Mouse (Mus musculus) heart, postnatal 0 days (tissue): ENCODE results near the gene Bcas3. TPM values are rescaled to one million over a fixed set of nuclear protein-coding genes. Genes with fewer than 3 reads are reported as not detected.

Experiments
- ATAC-seq: fragments of 200-750 bp; cut with Nextera tagmentation; 2 replicates; pipeline ENCODE4 v1.8.0; 2017; ENCODE audit warnings: low read depth, moderate number of reproducible peaks, moderate library complexity; ENCODE audit not compliant: insufficient read depth
- DNase-seq: peaks from one replicate; pipeline ENCODE4 v3.0.0-alpha.2; 2016; ENCODE audit warnings: low spot score
- H3K27ac ChIP-seq: fragments of 300-500 bp; sonication (generic); 2 replicates; pipeline ENCODE4 v1.5.1; 2014; ENCODE audit warnings: low read depth, mild to moderate bottlenecking
- H3K27me3 ChIP-seq: fragments of 300-500 bp; sonication (generic); 2 replicates; pipeline ENCODE4 v1.6.1; 2014; ENCODE audit warnings: low read length, mixed read lengths; ENCODE audit not compliant: control insufficient read depth, insufficient read depth
- H3K36me3 ChIP-seq: fragments of 300-500 bp; sonication (generic); replicated peaks from 2 replicates; pipeline ENCODE4 v1.6.1; 2014; ENCODE audit warnings: low read length, mixed read lengths; ENCODE audit not compliant: control insufficient read depth, insufficient read depth
- H3K4me1 ChIP-seq: fragments of 300-500 bp; sonication (generic); 2 replicates; pipeline ENCODE4 v1.6.1; 2014; ENCODE audit warnings: antibody characterized with exemption; ENCODE audit not compliant: control insufficient read depth, insufficient read depth
- H3K4me2 ChIP-seq: fragments of 300-500 bp; sonication (generic); 2 replicates; pipeline ENCODE4 v1.6.1; 2014; ENCODE audit warnings: low read depth, mild to moderate bottlenecking, low read length, moderate library complexity
- H3K4me3 ChIP-seq: fragments of 300-500 bp; sonication (generic); 2 replicates; pipeline ENCODE4 v1.5.1; 2014; ENCODE audit warnings: low read depth, low read length
- H3K9ac ChIP-seq: fragments of 300-500 bp; sonication (generic); replicated peaks from 2 replicates; pipeline ENCODE4 v1.6.1; 2014; ENCODE audit warnings: low read depth, low read length, mixed read lengths
- H3K9me3 ChIP-seq: fragments of 300-500 bp; sonication (generic); replicated peaks from 2 replicates; pipeline ENCODE4 v1.6.1; 2016; ENCODE audit warnings: low read length; ENCODE audit not compliant: control insufficient read depth
- CTCF ChIP-seq: IDR thresholded peaks from 2 replicates; pipeline ENCODE4 v1.5.1; 2016; ENCODE audit warnings: antibody characterized with exemption, control low read depth, low read depth
- EP300 ChIP-seq: IDR thresholded peaks from 2 replicates; pipeline ENCODE4 v1.6.1; 2016; ENCODE audit warnings: antibody characterized with exemption, low read depth
- WGBS: fragments of 180-500 bp; shearing (Covaris S2); extraction: QIAGEN DNeasy Blood & Tissue Kit; methylation state at CpG from one replicate; pipeline ENCODE4 v1.1.7; 2014; 5-methylcytosine and 5-hydroxymethylcytosine counted together
- polyA plus RNA-seq: library from polyadenylated mRNA; unstranded; fragments of >200 nt; fragmentation: Nextera tagmentation; extraction: Ambion mirVana; gene quantifications from 2 replicates; pipeline ENCODE4 v1.2.1, GENCODE M21; 2015
- total RNA-seq: library from RNA; depleted of rRNA; stranded (reverse); fragments of >200 nt; gene quantifications from 2 replicates; pipeline ENCODE4 v1.2.3, GENCODE M21; 2014; ENCODE audit warnings: low replicate concordance

Gene Bcas3
- total and polyA plus RNA-seq, 2 experiments from 2014 or later: 18.5 to 37.4 TPM

GRCm38 (mm10) chr11:85469526-85469925 is 116.6 kb downstream of the Bcas3 start:
- Histone ChIP-seq H3K4me2 (no peak overlapping the region), H3K4me3 (no peak overlapping the region), H3K27me3 (no peaks in the 10 kb centered on the region), H3K36me3 (no peaks in the 10 kb centered on the region), H3K9ac (no peak overlapping the region), H3K27ac (no peak overlapping the region), H3K9me3 (no peaks in the 10 kb centered on the region), H3K4me1 (peaks cover 3% of the 10 kb centered on the region; the same call in 1 of the 2 replicates)
- WGBS: 55% methylated on average over 1 of the region's 1 CpGs
- ATAC-seq (no peak), DNase-seq (peak; percentile 42)
- TF ChIP-seq CTCF (peak; percentile 67), EP300 (no peak)

GRCm38 (mm10) chr11:85470508-85470907 is 117.5 kb downstream of the Bcas3 start:
- DNase-seq (no peak), ATAC-seq (no peak)
- H3K27ac ChIP-seq: no peak overlapping the region
- H3K4me1 ChIP-seq: peaks cover 4% of the 10 kb centered on the region; the same call in 1 of the 2 replicates
- no peak overlapping the region for H3K4me3 ChIP-seq
- no peaks in the 10 kb centered on the region for H3K9me3 ChIP-seq
- TF ChIP-seq EP300 (no peak), CTCF (no peak)
- no peak overlapping the region for H3K4me2 ChIP-seq
- H3K36me3 ChIP-seq: no peaks in the 10 kb centered on the region
- no peaks in the 10 kb centered on the region for H3K27me3 ChIP-seq
- H3K9ac ChIP-seq: no peak overlapping the region
- WGBS: 70% methylated on average over 4 of the region's 4 CpGs

- DNase-seq: no peak
- WGBS: 16% methylated on average over 12 of the region's 12 CpGs
- Histone ChIP-seq H3K4me3 (0 out of 2 replicates have a peak overlapping the region, but pooled peaks have one; percentile 12), H3K27me3 (no peaks in the 10 kb centered on the region), H3K4me2 (peak overlapping the region; percentile 43), H3K27ac (no peak overlapping the region), H3K9ac (no peak overlapping the region), H3K4me1 (peaks cover 4% of the 10 kb centered on the region; the same call in 1 of the 2 replicates), H3K36me3 (no peaks in the 10 kb centered on the region), H3K9me3 (no peaks in the 10 kb centered on the region)
- no peak for ATAC-seq
- TF ChIP-seq EP300: no peak
- TF ChIP-seq CTCF: no peak
Measured at GRCm38 (mm10) chr11:85474326-85474725, 121.4 kb downstream of the Bcas3 start.

- Histone ChIP-seq H3K9me3 (no peaks in the 10 kb centered on the region), H3K36me3 (no peaks in the 10 kb centered on the region), H3K27me3 (no peaks in the 10 kb centered on the region), H3K9ac (no peak overlapping the region), H3K27ac (no peak overlapping the region), H3K4me1 (no peaks in the 10 kb centered on the region), H3K4me2 (no peak overlapping the region), H3K4me3 (no peak overlapping the region)
- no peak for DNase-seq
- TF ChIP-seq EP300 (no peak), CTCF (peak; percentile 30; the same call in 1 of the 2 replicates)
- ATAC-seq: no peak
- WGBS: 73% methylated on average over 6 of the region's 6 CpGs
Measured at GRCm38 (mm10) chr11:85482737-85483467, 129.9 kb downstream of the Bcas3 start.

GRCm38 (mm10) chr11:85485197-85485940 is 132.4 kb downstream of the Bcas3 start:
- Histone ChIP-seq H3K36me3 (no peaks in the 10 kb centered on the region), H3K9ac (no peak overlapping the region), H3K4me3 (no peak overlapping the region), H3K27me3 (no peaks in the 10 kb centered on the region), H3K9me3 (no peaks in the 10 kb centered on the region), H3K27ac (no peak overlapping the region), H3K4me1 (0 out of 2 replicates have a peak, but pooled peaks cover 4% of the 10 kb centered on the region), H3K4me2 (no peak overlapping the region)
- ATAC-seq (no peak), DNase-seq (no peak)
- WGBS: 84% methylated on average over 6 of the region's 6 CpGs
- TF ChIP-seq EP300: no peak
- TF ChIP-seq CTCF: no peak
